Mouse (Mus musculus) myocyte (in vitro differentiated cells): ENCODE measurements around the gene Ep300.

Experiments used
- CEBPB ChIP-seq: IDR thresholded peaks from 2 replicates; pipeline ENCODE4 v1.6.1; 2011; ENCODE audit warnings: mild to moderate bottlenecking, moderate library complexity; ENCODE audit not compliant: poor library complexity, insufficient read depth, severe bottlenecking
- MAX ChIP-seq: IDR thresholded peaks from one replicate; pipeline ENCODE4 v1.6.1; 2011; ENCODE audit warnings: low read depth, mild to moderate bottlenecking, control low read depth
- MYOD1 ChIP-seq, 3 experiments: IDR thresholded peaks; one replicate each; pipeline ENCODE4 v1.6.1; 2011; ENCODE audit warnings: control low read depth in 2 of 3, low read depth in 2 of 3, mild to moderate bottlenecking in 2 of 3, moderate library complexity in 1 of 3; ENCODE audit not compliant: insufficient read length in 2 of 3, control insufficient read depth in 1 of 3
- POLR2A ChIP-seq: IDR thresholded peaks from one replicate; pipeline ENCODE4 v1.6.1; 2011; ENCODE audit warnings: low read depth, mild to moderate bottlenecking, control low read depth, moderate library complexity; ENCODE audit not compliant: insufficient read length
- TCF12 ChIP-seq: IDR thresholded peaks from one replicate; pipeline ENCODE4 v1.6.1; 2011; ENCODE audit warnings: mild to moderate bottlenecking, control low read depth; ENCODE audit not compliant: poor library complexity, insufficient read depth, severe bottlenecking
- USF1 ChIP-seq: IDR thresholded peaks from one replicate; pipeline ENCODE4 v1.6.1; 2011; ENCODE audit warnings: low read depth, mild to moderate bottlenecking, control low read depth, moderate library complexity

DNA sequence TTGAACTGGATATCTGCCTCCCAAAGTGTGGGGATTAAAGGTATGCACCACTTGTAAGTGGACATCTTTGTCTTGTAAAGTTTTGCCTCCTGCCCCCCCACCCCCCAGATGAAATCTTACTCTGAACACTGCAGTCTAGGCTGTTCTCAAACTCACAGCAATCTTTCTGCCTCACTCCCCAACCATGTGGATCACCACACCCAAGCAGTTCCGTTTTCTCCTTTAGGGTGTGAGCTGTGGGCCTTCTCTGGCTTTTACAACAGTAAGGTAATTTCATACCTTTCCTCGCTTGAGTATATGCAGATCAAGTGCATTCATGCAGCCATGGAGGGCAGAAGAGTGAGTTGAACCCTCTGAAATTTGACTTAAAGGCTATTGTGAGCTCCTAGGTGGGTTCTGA is 115.0 kb downstream of the Ep300 start:
- TF ChIP-seq POLR2A = no peak
- TF ChIP-seq USF1 = no peak
- TF ChIP-seq CEBPB = no peak
- no peak for TF ChIP-seq MAX
- no peak for TF ChIP-seq MYOD1 (IDR thresholded peaks at IDR 0.05; ENCODE audit: control insufficient read depth in 1 of 3, insufficient read length in 2 of 3, low read depth in 2 of 3)
- TF ChIP-seq TCF12 = no peak
